Mouse (Mus musculus): ENCODE results near the gene Traip. TPM values are rescaled to one million over a fixed set of nuclear protein-coding genes. Genes with fewer than 3 reads are reported as not detected.

Traip gene
- polyA plus RNA-seq, 1 experiment from 2014 or later: 17.7 TPM

Other genes with a start within 250 kb of the Traip start
- 8.9 and 11.2 TPM in 2 replicates for gene Sema3f, start 239.7 kb upstream of the Traip start, polyA plus RNA-seq (2015; fragmentation: Nextera tagmentation; extraction: Ambion mirVana)
- gene Rbm5, start 179.1 kb upstream of the Traip start, polyA plus RNA-seq (2015; fragmentation: Nextera tagmentation; extraction: Ambion mirVana): 153 and 154 TPM in 2 replicates
- 67.2 and 70.5 TPM in 2 replicates for gene Rbm6, start 76.9 kb upstream of the Traip start, polyA plus RNA-seq (2015; fragmentation: Nextera tagmentation; extraction: Ambion mirVana)
- gene Mon1a, start 62.0 kb upstream of the Traip start, polyA plus RNA-seq (2015; fragmentation: Nextera tagmentation; extraction: Ambion mirVana): 18.5 and 20.7 TPM in 2 replicates
- 11.4 and 14.2 TPM in 2 replicates for gene Mst1r, start 43.3 kb upstream of the Traip start, polyA plus RNA-seq (2015; fragmentation: Nextera tagmentation; extraction: Ambion mirVana)
- not detected in 2 replicates for gene Actl11, start 21.7 kb upstream of the Traip start, polyA plus RNA-seq (2015; fragmentation: Nextera tagmentation; extraction: Ambion mirVana)
- gene Camkv, start 14.5 kb upstream of the Traip start, polyA plus RNA-seq (2015; fragmentation: Nextera tagmentation; extraction: Ambion mirVana): 1.9 and 2.2 TPM in 2 replicates
- gene Uba7, start 25.4 kb downstream of the Traip start, polyA plus RNA-seq (2015; fragmentation: Nextera tagmentation; extraction: Ambion mirVana): 29.9 and 32.4 TPM in 2 replicates
- 5.7 and 7.2 TPM in 2 replicates for gene Gm20661, start 32.9 kb downstream of the Traip start, polyA plus RNA-seq (2015; fragmentation: Nextera tagmentation; extraction: Ambion mirVana)
- 40.3 and 41.8 TPM in 2 replicates for gene Inka1, start 35.7 kb downstream of the Traip start, polyA plus RNA-seq (2015; fragmentation: Nextera tagmentation; extraction: Ambion mirVana)
- 8.4 and 9.4 TPM in 2 replicates for gene Cdhr4, start 42.4 kb downstream of the Traip start, polyA plus RNA-seq (2015; fragmentation: Nextera tagmentation; extraction: Ambion mirVana)
- gene Gm20662, start 46.2 kb downstream of the Traip start, polyA plus RNA-seq (2015; fragmentation: Nextera tagmentation; extraction: Ambion mirVana): 0.10 and 0.42 TPM in 2 replicates
- 41.7 and 42.1 TPM in 2 replicates for gene Ip6k1, start 52.4 kb downstream of the Traip start, polyA plus RNA-seq (2015; fragmentation: Nextera tagmentation; extraction: Ambion mirVana)
- 61.8 and 79.2 TPM in 2 replicates for gene Gmppb, start 99.1 kb downstream of the Traip start, polyA plus RNA-seq (2015; fragmentation: Nextera tagmentation; extraction: Ambion mirVana)
- gene Amigo3, start 103.0 kb downstream of the Traip start, polyA plus RNA-seq (2015; fragmentation: Nextera tagmentation; extraction: Ambion mirVana): 3.1 and 3.2 TPM in 2 replicates
- 0.98 and 2.2 TPM in 2 replicates for gene Mst1, start 130.3 kb downstream of the Traip start, polyA plus RNA-seq (2015; fragmentation: Nextera tagmentation; extraction: Ambion mirVana)
- 18.6 and 23.7 TPM in 2 replicates for gene Rnf123, start 133.2 kb downstream of the Traip start, polyA plus RNA-seq (2015; fragmentation: Nextera tagmentation; extraction: Ambion mirVana)
- gene Apeh, start 144.5 kb downstream of the Traip start, polyA plus RNA-seq (2015; fragmentation: Nextera tagmentation; extraction: Ambion mirVana): 76.5 and 96.8 TPM in 2 replicates
- gene Bsn, start 240.2 kb downstream of the Traip start, polyA plus RNA-seq (2015; fragmentation: Nextera tagmentation; extraction: Ambion mirVana): 4.7 and 4.9 TPM in 2 replicates

Measured in intestine, embryonic 15.5 days (tissue).